Mouse (Mus musculus) gastrocnemius, postnatal 10 days (tissue): Measurements from ENCODE around the gene Schip1. TPM values are rescaled to one million over a fixed set of nuclear protein-coding genes. Genes with fewer than 3 reads are reported as not detected.
"Not testable (repeated sequence)": the region's sequence is repeated elsewhere in the genome, so short reads cannot be mapped to it uniquely, and the experiment has no call there.

ENCODE experiments used
- DNase-seq: peaks from one replicate; pipeline ENCODE4 v3.0.0; 2021; ENCODE audit warnings: mixed read lengths
- long read RNA-seq, 2 experiments: library from polyadenylated mRNA; stranded (forward); transcript quantifications; one replicate each; pipeline ENCODE4 v2.0.0; 2021
- total RNA-seq, 2 experiments: library from RNA; stranded (reverse); gene quantifications; 2 replicates each; pipeline ENCODE4 v1.2.3; 2021

The Schip1 gene
- 10 to 100 TPM; 86.2 to 86.6 TPM for total RNA-seq
- long read RNA-seq, experiment 1, transcript Schip1-207 (7 exons, 1,557 nt) = major isoform, 70 of 79 reads
- long read RNA-seq, experiment 1, partial matches to known transcripts = 0 of 79 reads
- long read RNA-seq, experiment 1, other reads (novel, unspliced or antisense) = 5 of 79 reads
- long read RNA-seq, experiment 2, transcript Schip1-207 (7 exons, 1,557 nt) = major isoform, 64 of 75 reads
- long read RNA-seq, experiment 2, transcript Schip1-206 (8 exons, 2,156 nt) = minor isoform, 6 of 75 reads
- long read RNA-seq, experiment 2, partial matches to known transcripts = 0 of 75 reads
- long read RNA-seq, experiment 2, other reads (novel, unspliced or antisense) = 4 of 75 reads

DNA sequence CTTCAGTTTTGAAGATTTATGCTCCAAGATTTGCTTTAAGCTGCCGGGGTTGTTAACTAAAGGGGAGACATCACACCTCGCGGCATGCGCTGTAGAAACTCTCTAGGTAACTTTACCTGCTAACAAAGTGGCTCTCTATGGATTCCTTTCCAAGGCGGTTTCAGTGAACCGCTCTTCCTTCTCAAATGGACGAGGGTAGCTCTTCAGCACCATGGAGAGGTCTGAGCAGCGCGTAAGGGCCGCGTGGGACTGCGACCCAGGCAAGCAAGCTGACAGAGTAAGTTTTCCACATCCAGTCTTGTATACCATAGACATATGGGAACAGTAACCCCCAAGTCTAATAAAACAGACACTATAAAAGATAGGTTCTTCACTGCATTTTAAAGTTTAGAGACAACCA lies at the start of gene Schip1:
Gene Schip1, plus strand, starts transcription at position 72 of the 400 bp plus-strand sequence.
- DNase-seq = peak; percentile 40

DNA sequence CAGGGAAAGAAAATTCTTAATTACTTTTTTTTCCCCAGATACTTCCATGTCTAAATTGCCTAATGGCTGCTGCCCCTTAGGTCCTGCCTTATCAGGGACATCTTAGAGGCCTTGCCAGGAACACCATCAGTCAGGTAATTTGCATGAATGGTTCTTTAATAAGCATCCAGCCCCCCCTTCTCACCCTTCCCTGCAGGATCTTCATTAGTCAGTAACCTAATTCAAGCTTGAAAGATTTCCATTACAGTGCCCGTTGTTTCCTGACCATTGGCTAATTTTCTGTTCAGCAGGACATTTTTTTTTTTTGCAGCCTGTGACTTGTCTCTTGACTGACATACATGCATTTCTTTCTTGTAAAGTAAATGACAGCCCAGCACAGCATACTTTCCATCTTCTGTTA lies 48.8 kb upstream of the Schip1 start:
- no peak for DNase-seq

DNA sequence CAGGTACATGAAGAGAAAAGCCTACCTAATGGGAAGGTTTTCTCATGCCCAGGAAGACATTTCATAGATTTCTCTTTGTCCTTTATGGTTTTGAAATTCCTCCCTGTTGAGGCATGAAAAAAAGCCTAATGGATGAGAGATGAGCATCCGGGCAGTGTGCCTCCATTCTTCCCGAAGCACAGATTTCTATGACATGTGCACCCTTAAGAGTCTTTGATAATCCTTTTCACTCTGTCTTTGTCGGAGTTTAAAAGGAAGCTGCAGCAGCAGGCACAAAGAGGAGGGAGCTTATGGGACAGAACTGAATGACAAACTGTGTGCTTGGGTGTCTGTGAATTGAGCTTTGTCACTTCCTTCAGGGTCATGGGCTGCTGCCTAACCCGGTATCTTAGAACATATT lies 45.2 kb upstream of the Schip1 start:
- DNase-seq = no peak

DNA sequence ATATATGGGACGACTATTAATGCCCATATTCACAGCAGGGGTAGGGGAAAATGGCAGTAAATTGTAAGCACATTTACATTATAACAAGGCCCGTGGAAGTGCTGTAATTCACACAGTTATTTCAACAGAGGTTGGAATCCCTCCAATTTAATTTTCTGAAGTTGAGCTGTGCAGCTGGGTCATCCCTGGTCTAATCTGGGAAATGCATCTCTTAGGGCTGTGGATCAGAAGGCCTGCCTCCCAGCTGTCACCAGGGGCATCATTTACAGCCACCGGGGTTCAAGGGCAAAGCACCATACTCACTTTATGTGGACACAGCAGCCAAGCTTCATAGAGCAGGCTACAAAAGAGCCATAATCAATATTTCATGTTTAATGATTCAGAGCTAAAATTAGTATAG lies 28.5 kb upstream of the Schip1 start:
- no peak for DNase-seq

DNA sequence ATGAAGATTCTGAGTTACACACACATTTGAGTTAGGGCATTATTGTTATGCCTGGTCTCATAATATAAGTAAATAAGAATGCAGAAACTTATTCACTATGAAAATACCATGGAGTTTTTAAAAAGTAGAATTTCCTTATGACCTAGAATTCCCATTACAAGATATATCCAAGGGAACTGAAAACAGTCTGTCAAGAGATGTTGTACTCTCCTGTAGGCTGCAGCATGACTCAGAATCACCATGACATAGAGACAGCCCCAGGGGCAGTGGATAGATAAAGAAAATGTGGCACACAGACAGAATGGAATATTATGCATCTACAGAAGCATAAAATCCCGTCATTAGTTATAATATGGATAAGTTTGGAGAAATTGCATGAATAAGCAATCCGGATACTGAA lies 21.7 kb upstream of the Schip1 start:
- no peak for DNase-seq

DNA sequence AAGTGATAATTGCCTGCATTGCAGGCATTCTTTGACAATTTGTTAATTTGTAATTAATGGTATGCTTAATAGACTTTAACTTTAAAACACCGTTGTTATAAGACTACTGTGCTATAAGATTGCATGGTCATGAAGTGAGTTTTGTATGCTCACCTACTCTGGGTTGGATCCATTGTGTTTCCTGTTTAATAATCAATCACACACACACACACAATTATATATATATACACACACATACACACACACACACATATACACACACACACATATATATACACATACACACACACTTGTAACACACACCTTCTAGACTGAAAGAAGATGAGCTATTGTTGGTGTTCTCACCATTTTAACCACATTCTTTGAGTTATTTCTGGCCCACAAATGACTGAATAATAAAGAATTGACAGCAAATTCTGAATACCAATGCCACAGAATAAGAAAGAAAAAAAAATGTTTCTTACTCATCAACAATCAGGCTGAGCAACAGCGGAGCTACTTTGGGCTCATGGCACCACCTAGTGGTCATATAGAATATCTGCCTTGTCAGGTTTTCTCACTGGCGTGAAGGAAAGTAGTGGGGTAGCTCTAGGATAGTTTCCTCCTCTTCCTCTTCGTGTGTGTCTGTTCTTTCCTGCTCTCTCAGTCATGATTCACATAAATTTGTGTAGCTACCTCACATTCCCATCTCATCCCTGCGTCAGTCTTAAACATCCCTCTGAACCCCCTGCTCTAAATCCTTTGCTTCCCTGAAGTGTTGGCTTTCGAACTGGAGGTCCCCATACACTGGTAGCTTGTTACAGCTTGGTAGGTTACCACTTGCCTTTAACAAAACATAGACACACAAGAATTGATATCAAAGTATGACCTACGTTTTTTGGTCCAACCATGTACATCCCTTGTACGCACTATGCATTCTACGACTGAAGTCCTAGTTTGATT lies 18.9 kb upstream of the Schip1 start:
- no peak for DNase-seq

DNA sequence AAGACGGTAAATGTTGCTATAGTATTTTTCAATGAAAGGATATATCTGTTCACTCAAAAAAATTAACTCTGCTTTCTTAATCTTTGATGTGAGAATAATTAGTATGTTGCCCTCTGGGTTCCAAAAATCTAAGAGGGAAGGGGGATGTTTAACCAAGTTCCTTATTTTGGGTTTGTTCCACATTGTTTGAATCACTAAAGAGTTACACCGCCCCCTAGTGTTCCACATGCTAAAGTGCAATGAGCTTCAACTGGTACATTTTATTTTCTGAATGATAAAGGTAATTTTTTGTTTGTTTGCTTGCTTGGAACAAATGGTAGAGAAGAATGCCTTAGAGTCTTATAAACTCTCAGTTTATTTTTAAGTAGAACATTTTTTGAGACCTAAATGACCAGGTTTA lies 11.1 kb upstream of the Schip1 start:
- no peak for DNase-seq

DNA sequence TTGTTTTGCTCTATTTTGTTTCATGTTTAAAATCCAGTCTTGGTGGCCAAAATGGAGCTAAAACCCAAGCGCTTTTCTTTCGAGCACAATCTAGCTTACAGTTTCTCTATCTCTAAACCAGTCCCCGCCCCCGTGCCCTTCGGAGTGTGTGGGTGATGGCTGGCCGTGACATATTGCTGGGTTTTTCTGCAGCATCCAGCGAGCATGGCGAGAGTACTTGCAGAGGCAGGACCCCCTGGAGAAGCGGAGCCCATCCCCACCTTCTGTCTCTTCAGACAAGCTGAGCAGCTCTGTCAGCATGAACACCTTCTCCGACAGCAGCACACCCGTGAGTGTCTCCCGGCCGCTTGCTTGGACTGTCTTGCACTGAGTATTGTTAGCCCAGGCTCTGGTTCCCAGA lies 9.5 kb upstream of the Schip1 start:
- DNase-seq = no peak

DNA sequence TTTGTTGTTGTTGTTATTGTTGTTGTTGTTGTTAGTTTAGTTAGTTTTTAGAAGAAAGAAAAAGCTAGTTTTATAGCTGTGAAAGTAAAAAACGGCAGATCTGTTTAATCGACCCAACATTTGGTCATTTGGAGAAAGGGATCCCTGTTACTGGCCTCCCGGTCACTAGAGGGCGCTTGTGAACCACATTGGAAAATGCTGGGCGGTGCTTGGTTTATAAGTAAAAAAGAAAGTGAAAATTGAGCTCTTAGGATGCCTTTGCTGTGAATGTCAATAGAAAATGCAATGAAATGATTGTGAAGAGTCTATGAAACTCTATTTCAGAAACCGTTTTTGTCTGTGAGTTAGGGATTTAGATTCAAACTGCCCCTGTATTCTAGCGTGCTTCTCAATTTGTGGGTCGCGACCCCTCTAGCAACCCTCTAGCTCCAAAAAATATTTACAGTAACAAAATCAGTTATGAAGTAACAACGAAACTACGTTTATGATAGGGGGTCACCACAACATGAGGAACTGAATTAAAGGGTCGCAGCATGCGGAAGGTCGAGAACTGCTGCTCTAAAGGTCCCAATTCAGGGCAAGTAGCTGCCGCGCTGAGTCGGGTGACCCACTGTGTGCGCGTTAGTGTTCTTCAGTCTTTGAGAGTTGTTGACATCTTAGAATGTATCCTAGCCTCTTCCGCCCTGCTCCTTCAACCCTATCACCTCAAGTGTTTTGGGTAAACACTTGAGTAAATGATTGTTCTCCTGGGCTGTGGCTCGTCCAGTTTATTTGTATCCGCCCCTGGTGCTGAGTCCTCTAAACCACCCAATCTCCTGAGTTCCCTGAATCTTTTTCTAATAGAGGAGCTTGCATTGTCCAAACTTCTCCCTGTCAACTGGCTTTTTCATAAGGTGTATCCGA lies 8.0 kb upstream of the Schip1 start:
- peak; percentile 76 for DNase-seq

DNA sequence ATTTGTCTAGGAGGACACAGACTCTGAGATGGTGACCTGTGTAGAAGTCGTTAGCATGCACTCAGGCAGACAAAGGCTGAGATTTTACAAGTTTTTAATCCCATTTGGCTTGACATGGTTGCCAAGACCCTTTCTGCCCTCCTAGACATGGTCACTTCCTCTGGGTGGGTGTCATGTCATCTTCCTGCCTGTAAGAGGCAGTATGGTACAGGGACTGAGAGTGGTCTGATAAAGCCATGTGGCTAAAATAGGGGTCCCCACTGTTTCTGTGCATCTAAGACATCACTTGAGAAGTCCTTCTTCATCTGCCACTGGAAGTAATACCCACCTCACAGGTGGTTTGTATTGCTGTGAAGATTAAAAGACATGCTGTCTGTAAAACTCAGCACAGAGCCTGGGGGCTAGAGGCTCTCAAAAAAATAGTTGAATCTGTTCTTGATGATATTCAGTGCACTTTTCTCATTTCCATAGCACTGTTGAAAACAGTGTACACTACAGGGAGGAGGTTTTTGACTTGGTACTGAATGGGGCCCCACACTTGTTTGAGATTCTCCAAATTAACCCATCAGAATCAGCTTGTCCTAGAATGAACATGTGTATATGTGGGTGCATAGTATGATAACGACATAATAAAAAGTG lies 5.3 kb upstream of the Schip1 start:
- no peak for DNase-seq

DNA sequence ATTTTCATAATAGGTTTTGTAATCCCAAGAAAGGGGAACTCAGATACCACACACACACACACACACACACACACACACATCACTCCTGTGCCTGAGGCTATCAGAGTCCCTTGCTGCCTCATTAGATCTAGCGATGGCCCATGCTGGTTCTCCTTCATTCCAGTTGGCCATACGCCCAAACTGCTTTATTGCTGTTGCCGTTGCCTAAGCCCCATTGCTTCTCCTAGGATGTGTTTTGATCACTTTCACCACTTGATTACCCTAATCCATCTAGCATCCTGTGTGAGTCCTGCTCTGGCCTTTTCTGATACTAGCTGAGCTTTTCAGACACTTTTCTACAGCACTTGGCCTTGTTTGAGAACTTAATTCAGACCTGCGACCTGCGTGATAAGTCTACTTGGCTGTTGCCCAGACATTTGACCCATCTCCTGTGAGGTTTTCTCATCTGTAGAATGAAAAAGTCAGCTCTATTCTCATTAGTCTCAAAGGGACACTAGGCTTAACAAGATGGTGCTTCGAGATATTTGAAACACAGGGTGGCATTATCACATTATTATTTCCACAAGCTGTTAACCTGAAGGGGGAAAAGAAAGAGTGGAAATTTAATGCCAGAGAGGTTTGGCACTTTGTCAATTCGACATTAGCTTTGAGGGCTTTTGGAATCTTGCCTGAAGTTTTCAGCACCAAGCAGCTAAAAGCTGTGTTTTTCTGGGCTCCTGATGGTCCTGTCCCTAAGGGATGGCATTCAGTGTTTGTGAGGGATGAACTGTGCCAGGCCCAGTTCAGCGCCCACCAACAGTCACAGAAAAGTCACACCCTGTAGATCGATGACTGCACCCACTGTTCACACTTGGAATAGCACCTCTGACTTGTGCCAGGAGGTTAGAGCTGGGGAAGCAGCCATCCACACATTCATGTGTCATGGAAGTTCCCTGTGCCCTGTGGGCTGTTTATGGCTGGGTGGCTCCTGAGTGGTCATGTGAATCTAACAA lies 7.1 kb downstream of the Schip1 start:
- DNase-seq = no peak

DNA sequence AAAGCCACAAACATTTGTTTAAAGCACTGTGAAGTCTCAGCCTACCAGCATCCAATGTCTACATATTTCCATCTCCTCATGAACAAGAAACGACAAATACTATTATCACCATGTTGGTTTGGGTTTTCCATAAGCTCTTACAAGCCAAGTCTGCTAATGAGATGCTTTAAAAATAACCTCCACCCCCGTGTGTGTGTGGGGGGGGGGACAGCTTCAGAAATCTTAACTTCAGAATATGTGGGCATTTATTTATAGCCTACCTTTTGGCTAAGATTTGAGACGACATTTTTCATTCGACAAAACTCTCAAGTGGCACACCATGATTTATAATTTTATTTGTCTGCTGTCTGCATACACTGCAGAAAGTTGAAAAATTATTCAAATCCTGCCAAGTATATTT lies 12.8 kb downstream of the Schip1 start:
- no peak for DNase-seq

DNA sequence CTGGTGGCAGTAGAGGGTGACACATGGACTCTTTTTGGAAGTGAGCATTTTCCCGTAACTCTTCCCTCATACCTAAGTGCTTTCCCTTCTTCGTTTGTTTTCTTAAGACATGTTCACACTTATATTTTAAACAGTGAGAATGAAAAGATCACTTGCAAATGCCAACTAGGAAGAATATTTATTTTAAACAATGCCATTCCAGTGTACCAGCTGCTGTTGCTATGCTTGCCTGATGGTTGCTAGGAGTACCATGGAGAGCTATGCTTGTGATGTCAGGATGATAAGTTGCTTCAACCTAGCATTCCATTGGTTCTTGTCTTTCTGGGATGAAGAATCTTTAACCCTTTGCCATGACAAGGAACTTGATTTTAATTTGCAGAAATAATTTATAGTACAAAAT lies 20.4 kb downstream of the Schip1 start:
- no peak for DNase-seq

DNA sequence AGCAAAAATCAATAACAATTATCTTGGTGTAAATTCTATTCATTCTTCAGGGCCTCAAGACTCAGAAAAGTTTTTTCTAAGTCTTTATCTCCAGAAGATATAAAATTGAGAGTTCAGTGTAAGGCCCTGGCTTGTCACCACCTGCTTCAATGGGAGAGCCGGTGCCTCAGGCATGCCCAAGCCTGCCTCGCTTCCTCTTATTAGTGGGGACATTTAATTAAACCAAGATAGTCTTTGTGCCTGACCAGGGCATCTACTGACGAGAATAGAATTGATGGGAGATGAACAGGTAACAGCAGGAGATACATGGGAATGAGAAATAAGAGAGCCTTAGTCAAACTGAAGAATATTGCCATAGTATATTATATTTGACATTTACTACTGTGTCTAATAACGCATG lies 27.5 kb downstream of the Schip1 start:
- DNase-seq = no peak

DNA sequence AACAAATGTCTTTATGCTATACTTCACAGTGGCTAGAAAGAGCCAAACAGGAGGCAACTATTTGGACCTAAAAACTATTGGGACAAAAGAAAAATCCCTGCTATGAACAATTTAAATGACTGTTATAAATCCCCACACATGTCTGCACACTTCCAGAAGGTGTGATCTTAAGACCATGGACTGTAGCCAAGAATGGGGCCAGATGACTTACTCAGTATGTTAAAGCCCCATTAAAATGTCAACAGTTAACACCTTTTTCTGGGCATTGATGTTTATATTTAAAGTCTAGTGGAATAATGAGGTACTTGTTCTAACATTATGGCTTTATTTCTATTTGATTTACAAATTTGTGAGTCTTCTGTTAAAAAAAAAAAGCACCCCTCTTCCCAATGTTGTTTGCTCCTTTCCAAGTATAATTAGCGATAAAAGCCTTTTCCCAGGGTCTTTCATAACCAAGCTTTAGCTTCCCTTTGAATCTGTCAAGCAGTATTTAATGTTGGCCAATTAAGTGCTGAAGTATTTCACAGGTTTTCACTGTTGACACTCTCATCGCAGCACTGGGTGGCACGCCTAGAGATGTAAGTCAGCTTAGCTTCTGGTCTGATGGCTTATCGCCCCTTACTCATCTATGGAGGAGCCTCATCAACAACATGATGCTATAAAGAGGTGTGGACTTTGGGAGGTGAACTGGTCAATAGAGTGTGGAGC lies 32.3 kb downstream of the Schip1 start:
- no peak for DNase-seq

DNA sequence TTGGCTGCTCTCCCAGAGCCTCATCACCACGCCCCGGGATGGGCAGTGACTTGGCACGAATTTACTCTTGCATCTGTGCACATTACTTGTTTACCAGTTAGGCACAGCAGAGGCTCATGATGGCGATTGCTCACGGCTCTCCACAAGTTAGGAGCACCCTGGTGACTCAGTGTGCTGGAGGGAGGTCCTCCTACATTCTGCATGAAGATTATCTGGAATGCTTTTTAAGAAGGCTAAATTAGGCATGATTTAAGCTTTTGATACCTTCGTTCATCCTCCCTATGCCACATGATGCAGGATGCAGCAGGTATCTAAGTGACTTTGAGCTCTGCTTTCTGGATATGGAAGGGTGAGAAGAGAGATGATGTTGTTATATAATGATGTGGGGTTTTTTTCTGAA lies 35.0 kb downstream of the Schip1 start:
- DNase-seq = not testable (repeated sequence)

DNA sequence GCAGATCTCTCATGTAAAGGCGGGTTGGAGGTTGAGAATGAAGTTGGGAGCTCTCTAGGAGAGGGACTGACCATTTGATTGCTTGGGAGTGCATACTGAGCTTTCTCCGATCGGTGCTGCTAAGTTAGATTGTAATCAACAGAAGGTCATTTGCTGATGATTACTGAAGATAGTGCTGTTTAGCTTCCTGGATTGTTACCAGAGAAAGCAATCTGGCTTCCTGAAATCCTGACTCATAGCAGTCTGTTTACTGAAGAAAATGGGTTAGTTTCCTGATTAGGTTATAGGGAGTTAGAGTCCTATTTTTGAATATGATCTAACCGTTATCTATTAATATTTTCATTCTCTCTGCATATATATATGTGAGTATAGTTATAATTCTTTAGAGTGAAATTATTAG lies 36.7 kb downstream of the Schip1 start:
- DNase-seq = no peak

DNA sequence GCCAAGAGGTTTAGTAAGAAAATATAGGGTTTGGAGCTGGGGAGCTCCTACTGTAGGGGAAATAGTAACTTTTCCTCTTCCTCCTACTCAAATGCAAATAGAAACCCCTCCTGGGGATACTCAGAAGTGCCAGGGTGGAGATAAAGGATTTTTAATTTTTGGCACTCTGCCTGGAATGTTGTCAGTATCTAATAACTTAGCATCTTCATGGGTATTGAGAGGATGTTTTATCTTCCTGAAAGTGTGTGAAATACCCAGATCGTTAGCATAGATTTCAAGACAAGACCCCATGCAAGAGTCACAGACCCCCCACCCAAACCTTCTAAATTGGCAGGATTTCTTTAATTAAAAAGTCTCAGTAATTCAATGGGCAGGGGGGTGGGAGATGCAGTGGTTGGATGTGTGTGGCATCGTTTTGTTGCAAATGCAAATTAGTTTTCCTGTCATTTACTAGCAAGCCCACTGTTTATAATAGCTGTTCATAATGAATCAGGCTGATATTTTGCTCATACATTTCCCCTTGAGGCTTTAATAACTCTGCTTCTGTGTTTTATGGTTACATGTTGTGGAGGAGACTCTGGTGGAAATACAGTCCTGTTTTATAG lies 40.6 kb downstream of the Schip1 start:
- DNase-seq = no peak

DNA sequence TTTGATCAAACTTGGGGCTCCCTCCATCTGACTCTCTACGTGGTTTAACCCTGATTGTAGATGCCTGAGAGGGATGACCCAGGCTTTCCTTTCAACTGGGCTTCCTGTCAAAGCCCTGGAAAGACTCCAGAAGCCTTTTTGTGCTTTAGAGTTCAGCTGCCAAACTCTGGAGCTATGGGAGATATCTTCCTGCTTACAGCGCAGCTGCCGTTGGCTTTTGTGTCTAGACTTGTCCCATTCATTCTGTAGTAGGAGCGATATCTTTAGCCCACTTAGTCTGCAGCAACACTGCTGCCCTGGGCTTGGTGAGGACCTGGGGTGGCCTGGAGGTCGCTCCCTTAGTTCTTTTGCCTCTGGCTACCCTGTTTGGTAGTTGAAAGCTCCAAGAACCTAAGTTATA lies 56.7 kb downstream of the Schip1 start:
- no peak for DNase-seq
